Mouse (Mus musculus): Measurements from ENCODE around the gene Abhd8. TPM values are rescaled to one million over a fixed set of nuclear protein-coding genes. Genes with fewer than 3 reads are reported as not detected.

Gene Abhd8
- total RNA-seq, 2 experiments from 2014 or later: 302 to 335 TPM

DNA sequence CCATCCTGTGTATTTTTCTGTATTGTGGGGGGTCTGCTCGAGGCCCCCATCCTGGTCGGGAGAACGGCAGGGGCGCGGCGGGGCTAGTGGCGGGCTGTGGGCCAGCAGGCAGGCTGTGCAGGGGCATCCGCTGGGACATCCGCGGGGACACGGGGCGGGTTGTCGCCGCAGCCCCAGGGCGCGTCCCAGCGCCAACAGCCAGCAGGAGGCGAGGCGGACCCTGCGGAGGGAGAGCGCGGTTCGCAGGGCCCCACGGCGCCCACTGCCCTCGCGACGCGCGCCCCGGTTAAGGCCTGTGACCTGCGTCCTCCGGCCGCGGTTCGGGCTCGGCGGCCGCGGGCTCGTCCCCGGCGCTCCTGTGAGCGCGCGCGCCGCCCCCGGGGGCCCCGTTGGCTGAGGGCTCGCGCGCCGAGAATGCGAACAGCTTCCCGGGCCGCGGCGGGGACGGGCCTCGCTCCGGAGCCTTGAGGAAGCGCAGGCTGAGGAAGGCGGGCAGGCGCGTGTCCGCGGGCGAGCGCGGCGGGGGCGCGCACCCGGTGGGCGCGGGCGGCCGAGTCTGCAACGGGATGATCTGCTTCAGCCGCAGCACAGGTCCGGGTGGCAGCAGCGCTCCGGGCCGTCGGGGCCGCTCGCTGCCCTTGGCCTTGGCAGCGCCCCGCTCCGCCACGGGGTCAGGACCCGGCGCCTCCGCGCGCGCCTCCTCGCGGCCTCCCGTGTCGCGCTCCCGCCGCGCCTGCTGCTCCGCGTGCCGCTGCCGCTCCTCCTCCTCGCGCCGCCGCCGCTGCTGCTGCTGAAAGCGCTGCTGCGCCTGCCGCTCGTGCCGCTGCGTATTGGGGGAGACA is 12.9 kb upstream of the Abhd8 start:
- intact Hi-C loops (cut with DNase I): no loop called here

DNA sequence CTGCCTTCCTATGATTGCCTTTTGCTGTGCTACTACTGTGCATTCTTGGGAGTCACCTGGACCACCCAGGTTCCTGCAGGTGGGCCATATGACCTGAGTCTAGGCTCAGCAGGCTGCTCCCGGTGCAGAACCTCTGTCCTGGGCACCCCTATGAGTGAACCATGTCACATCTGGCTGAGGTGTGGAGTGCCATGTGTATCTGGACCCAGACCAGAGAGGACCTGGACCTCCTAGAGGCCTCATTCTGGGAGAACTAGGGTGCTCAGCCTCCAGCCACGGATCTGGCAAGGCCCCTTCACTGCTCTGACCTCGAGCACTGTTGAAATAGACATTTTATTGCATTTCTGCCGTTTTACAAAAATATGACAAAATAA is 12.2 kb upstream of the Abhd8 start:
- no peak for TF ChIP-seq CTCF (IDR thresholded peaks at IDR 0.05)
- intact Hi-C loops (cut with DNase I): no loop called here
- no peak for DNase-seq (ENCODE audit: extremely low spot score in 1 of 2, low spot score in 2 of 2)
- H3K4me3 ChIP-seq: peak overlapping the region; percentile 46
- peak overlapping the region; percentile 88 for H3K27ac ChIP-seq

More for the DNA sequence above, 12.9 kb upstream of the Abhd8 start:
- no peak; the same call in 1 of the 2 replicates for TF ChIP-seq CTCF (IDR thresholded peaks at IDR 0.05)
- H3K4me3 ChIP-seq: peak overlapping the region; percentile 46
- H3K27ac ChIP-seq: peak overlapping the region; percentile 88
- peak; percentile 84 for DNase-seq (ENCODE audit: extremely low spot score in 1 of 2, low spot score in 2 of 2)

DNA sequence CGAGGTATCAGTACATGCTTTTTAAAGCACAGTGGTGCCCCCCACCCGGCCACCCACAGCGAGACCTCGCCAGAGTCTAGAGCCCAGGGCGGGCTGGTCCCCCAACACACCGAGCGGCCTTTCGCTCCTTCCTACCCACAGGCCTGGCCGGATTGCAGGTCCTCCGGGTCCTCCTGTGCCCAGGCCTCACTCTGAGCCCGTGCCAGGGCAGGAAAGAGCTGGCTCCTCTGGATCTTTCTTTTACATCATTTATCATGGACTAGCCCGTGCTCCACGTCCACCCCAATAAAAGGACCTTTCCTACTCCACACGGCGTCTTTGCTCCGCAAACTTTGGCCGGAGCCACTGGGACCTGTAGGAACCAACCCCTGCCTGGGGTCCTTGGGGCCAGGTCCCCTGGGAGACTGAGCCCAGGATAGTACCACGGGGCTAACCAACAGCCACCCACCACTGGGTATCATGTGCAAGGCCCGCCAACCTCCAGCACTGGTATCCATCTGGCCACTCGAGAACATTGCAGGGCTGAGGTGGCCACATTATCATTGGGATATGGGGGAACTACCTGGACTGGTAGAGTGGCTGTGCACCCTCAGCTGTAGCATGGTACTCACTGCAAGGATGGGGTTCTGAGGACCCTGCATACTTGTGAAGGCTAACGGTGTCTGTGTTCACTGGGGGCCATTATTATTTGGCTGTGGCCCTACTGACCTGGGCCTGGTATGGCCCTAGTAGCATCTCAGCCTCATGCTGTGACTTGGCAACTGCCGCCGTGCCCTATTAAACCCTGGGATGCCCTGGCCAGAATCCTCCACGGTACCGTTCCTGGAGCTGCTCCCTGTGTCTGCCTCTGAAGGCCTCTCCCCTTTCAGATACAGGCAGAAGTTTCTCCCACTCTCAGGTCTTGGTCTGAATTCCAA is 11.6 kb upstream of the Abhd8 start:
- DNase-seq (ENCODE audit: extremely low spot score in 1 of 2, low spot score in 2 of 2): no peak
- intact Hi-C loops (cut with DNase I): no loop called here
- Histone ChIP-seq H3K27ac (0 out of 2 replicates have a peak overlapping the region, but pooled peaks have one; percentile 88), H3K4me3 (no peak overlapping the region)
- no peak for TF ChIP-seq CTCF (IDR thresholded peaks at IDR 0.05)

DNA sequence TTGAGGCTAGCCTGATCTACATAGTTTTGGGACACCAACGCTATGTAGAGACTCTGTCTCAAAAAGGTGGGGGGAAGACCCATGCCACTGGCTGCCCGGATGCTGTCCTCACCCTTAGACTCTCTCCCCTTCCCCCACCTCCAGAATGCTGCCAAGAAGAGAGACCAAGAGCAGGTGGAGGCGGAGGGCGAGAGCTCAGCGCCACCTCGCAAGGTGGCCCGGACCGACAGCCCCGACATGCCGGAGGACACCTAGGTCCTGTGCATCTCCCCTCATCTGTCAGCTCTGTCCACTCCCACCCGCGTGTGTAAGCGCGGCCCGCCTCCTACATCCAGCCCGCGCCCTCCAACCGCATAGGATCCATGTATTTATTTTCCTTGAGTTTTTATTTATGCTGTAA is 10.9 kb upstream of the Abhd8 start:
- intact Hi-C loops (cut with DNase I): no loop called here
- no peak for TF ChIP-seq CTCF (IDR thresholded peaks at IDR 0.05)
- no peak overlapping the region for H3K4me3 ChIP-seq
- no peak for DNase-seq (ENCODE audit: extremely low spot score in 1 of 2, low spot score in 2 of 2)
- no peak overlapping the region for H3K27ac ChIP-seq

DNA sequence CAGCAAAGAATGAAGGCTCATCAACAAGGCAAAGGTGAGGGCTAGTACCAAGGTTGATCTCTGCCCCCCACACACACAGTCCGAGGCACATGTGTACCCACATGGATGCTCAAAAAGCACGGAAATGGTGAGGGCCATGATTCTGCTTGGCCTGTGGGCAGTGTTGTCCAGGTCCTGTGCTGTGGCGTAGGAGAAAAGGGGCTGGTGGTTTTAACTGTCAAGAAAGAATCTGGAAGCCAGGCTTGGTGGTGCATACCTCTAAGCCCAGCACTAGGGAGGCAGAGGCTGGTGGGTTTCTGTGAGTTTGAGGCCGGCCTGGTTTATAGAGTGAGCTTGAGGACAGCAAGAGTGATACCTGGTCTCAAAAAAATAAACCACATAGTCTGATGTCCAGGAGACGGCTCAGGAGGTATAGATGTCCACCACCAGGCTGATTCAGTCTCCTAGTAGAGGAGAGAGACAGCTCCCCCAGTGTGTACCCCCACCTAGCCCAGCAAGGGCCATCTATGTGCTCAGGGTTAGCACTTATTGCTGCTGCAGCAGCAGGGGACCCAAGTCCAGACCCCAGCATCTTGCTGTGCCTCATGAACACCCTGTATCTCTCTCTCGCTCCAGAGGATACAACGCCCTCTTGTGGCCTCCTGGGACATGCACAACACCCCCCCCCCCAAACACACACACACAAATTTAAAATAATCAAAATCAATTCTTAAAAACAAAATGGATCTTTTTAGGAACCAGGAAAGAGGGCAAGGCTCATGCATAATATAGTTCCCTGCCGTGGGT is 9.3 kb upstream of the Abhd8 start:
- Histone ChIP-seq H3K27ac (no peak overlapping the region), H3K4me3 (no peak overlapping the region)
- TF ChIP-seq CTCF (IDR thresholded peaks at IDR 0.05): peak; percentile 49
- intact Hi-C loops (cut with DNase I): no loop called here
- DNase-seq (ENCODE audit: extremely low spot score in 1 of 2, low spot score in 2 of 2): no peak

DNA sequence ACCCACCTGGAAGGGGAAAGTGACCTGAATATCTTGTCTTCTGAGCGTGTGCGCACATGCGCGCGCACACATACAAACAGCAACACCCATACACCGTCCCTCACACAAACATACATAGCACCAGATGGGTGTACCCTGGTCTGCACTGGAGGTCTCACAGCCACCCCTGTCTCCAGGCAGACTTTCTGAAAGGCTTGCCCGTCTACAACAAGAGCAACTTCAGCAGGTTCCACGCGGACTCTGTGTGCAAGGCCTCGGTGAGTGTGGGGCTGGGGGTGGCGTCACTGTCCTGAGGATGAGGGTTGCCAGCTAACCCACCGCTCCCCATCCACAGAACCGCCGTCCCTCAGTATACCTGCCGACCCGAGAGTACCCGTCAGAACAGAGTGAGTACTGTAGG is 8.4 kb upstream of the Abhd8 start:
- TF ChIP-seq CTCF (IDR thresholded peaks at IDR 0.05): no peak
- no peak overlapping the region for H3K4me3 ChIP-seq
- no peak overlapping the region for H3K27ac ChIP-seq
- intact Hi-C loops (cut with DNase I): no loop called here
- DNase-seq (ENCODE audit: extremely low spot score in 1 of 2, low spot score in 2 of 2): no peak

DNA sequence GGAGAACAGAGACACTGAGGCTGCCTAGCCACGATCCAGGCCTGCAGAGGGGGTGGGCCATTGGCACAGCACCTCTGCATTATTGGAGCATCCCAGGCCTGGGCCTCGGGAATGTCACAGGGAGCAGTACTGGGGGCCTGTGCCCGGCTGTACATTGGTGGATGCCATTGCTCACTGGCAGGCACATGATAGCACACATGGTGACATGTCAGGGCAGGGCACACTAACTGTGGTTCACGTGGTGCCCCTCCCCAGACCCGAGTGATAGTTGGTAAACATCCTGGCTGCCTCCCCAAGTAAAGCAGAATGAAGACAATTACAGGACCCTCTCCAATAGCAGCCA is 7.4 kb upstream of the Abhd8 start:
- no peak for DNase-seq (ENCODE audit: extremely low spot score in 1 of 2, low spot score in 2 of 2)

DNA sequence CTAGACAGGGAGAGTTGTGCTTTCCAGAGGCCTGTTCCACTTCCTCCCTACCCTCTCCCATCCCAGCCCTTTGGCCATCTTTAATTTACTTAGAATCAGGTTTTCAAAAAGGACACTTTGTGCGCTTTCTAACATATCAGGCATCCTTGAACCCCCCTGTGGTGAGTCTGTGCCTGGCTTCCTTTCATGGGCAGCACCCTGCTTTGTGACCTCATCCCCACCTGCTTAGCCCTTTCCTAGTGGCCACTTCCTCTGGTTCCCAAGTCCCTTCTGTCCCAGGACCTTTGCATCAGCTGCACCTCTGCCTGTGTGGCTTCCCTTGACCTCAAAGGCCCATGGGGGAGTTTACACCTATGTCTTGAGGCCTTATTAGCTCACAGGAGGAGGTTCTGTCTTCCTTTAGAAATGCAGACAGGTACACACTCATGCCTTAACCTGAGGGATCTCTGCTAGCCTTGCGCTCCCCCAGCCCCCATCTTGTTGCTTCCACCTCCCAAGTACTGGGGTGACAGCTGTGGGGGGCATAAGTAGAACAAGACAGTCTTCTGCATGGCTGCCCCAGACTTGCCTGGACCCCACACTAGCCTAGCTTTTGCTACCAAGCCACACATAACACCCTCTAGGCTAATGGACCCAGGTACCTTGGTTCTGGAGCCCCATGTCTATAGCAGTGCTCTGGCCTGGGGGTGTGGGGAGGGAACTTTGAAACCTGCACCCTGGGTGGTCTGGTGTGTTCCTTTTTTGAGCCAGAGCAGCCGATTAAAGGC is 6.9 kb upstream of the Abhd8 start:
- intact Hi-C loops (cut with DNase I): no loop called here
- peak overlapping the region; percentile 65 for H3K4me3 ChIP-seq
- no peak for DNase-seq (ENCODE audit: extremely low spot score in 1 of 2, low spot score in 2 of 2)
- H3K27ac ChIP-seq: peak overlapping the region; percentile 92
- TF ChIP-seq CTCF (IDR thresholded peaks at IDR 0.05): no peak

More for the DNA sequence above, 7.4 kb upstream of the Abhd8 start:
- Histone ChIP-seq H3K27ac (no peak overlapping the region), H3K4me3 (no peak overlapping the region)
- TF ChIP-seq CTCF (IDR thresholded peaks at IDR 0.05): no peak
- intact Hi-C loops (cut with DNase I): no loop called here

DNA sequence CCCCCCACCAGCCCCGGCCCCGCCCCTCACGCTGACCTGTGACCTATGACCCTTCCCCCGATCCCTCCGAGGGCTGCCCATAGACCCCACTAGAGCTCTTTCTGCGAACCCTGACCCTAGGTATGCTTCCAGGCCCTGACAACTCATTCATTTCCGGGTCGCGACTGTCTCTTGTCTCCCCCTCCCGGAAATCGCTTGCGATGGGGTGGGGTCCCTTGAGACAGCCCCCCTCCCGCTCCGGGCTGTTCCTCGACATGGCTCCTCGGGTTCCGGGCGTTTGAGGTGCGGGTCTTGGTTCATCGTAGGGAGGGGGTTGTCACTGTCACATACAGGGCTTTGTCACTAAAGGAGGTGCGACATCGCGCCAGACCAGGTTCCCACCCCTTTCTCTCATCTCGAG is 6.0 kb upstream of the Abhd8 start:
- Histone ChIP-seq H3K27ac (peak overlapping the region; percentile 92), H3K4me3 (peak overlapping the region; percentile 65)
- TF ChIP-seq CTCF (IDR thresholded peaks at IDR 0.05): no peak
- DNase-seq (ENCODE audit: extremely low spot score in 1 of 2, low spot score in 2 of 2): peak; percentile 49 to 60
- intact Hi-C loops (cut with DNase I): loop anchor here (10.0 kb wide), 1 partner anchor 575 kb away; the partner anchor contains the start of genes Rpl18a and Slc5a5

DNA sequence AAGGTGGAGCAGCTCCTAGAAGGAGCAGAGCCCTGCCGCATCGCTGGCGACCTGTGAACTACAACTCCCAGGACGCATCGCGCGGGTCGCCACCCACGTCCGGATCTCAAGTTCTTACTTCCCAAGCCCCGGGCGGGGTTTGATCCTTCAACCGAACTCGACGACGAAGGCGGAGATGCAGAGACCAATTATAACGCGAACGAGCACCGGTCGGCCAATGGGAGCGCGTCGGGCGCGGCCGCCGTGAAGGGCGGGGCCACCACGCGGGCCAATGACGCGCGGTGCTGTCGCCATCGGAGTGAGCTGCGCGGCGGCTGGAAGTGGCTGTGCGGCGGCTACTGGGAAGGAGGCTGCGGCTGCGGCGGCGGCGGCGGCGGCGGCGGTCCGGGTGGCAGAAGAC is 5.5 kb upstream of the Abhd8 start, which contains the start of gene Dda1:
Gene Dda1 (plus strand): TSS at position 284 of the 400 bp plus-strand sequence.
- intact Hi-C loops (cut with DNase I): loop anchor here (10.0 kb wide), 1 partner anchor 574 kb away; the partner anchor contains the start of genes Rpl18a and Slc5a5

More for the DNA sequence above, 5.5 kb upstream of the Abhd8 start, which contains the start of gene Dda1:
- TF ChIP-seq CTCF (IDR thresholded peaks at IDR 0.05): no peak
- peak within 1 kb of the TSS; percentile 65 for H3K4me3 ChIP-seq
- H3K27ac ChIP-seq: peak within 1 kb of the TSS; percentile 92
- peak; percentile 95 to 98 for DNase-seq (ENCODE audit: extremely low spot score in 1 of 2, low spot score in 2 of 2)

All from left cerebral cortex, adult 2 months (tissue).